Mouse (Mus musculus): ENCODE measurements around the gene Enkd1.

Enkd1 gene

DNA sequence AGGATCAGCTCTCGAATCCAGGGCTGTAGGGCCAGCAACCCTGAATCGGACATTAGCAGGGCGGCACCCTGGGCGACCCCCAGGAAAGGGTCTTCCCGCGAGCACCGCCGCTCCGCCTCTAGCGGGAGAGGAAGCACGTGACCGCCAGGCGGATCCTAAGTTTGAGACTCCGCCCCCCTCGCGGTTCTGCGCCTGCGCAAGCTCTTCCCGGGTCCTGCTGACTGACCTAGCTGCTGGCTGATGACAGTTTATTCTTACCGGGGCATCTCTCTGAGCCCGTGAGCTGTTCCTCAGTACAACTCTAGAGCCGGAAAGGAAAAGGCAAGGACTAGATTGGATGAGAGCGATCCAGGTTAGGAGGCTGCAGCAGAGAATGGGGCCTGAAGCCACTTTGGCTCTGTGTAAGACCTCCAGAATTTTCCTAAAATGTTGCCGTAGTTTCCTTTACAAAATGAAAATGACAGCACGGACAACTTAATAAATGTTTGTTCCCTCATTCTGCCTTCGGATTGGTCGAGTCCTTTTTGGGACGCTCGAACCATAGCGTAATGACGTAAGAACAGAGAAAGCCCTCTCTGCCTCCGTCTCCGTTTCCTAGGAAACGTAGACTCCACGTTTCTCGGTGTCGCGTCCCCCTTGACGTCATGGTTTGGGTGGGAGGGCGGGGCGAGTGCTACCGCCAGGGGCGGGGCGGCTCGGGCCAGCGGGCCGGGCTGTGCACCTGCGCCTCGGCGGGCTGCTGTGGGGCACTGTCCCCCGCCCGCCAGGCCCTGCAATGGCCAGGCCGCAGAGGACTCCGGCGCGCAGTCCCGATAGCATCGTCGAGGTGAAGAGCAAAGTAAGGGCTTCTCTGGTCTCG lies 6.8 kb downstream of the Enkd1 start, which contains the start of the genes Acd and Pard6a:
Gene Acd, minus strand, starts transcription at position 137 of the 859 bp plus-strand sequence.
Gene Pard6a, plus strand, starts transcription at position 183 of the 859 bp plus-strand sequence.
- DNase-seq (ENCODE audit: low spot score): peak; percentile 89

DNA sequence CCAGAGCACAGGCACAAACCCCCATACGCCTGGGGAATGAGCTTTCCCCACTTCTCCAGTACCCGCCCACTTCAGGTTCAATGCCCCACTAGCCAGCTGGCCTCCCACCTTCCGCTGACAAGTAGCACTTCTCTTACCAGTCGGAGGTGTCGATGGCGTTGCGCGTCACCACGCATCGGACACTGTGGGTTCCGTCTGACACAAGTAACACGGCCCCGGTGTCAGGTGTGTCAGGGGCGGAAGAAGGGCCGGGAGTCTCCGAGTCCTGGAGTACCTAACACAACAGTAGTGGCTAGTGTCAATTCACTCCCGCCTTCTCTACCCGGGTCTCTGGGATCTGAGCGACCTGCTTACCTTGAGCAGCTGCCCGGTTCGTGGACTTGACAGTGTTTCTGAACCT lies 7.4 kb downstream of the Enkd1 start:
- DNase-seq (ENCODE audit: low spot score): peak; percentile 37

DNA sequence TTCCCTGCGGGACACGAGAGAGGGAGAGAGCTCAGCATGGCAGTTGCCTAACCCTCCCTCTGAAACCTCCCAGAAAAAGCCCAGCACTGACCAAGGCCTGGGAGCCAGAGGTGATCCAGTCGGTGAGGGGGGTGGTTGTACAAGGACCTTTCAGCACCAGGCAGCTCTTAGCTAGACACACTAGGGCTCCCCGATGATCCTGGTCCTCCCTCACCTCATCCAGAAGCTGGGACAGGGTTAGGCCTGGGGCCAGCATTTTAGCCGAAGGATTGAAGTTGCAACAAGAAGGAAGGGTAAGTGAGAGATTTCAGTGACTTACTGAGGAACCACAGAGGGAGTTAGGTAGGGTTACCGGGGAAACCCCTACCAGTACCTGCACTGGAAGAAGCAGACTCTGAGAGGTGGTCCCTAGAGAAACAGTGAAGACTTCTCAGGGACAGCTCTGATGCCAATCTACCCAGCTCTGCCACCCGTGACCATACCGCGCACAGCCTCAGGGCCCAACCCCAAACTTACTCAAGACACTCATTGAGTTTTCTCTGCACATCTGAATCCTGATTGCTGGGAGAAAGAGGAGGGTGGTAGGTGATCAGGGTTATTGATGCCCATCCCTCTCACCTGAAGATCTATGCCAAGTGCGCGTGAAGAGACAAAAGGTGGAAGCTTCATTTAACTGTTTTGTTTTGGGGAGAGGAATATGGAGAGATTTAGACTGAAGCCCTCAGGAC lies 8.4 kb downstream of the Enkd1 start:
- DNase-seq (ENCODE audit: low spot score): no peak

DNA sequence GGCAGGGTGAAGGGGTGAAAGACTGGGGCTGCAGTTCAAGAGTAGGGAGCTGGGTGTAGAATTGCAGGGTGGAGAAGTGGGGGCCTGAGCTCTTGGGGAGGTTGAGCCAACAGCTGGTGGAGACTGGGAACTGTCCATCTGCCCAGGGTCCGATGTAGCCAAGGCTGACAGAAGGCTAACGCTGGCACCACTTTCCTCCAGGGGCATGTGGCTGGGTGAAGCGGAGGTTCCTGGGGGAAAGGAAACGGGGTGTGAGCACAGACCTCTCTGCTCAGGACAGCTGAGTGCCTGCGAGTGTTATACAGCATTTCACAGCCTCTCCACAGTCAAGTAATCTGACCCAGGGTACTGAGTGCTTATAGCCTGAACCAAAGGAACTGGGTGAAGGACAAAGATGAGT lies 9.3 kb downstream of the Enkd1 start:
- no peak for DNase-seq (ENCODE audit: low spot score)

DNA sequence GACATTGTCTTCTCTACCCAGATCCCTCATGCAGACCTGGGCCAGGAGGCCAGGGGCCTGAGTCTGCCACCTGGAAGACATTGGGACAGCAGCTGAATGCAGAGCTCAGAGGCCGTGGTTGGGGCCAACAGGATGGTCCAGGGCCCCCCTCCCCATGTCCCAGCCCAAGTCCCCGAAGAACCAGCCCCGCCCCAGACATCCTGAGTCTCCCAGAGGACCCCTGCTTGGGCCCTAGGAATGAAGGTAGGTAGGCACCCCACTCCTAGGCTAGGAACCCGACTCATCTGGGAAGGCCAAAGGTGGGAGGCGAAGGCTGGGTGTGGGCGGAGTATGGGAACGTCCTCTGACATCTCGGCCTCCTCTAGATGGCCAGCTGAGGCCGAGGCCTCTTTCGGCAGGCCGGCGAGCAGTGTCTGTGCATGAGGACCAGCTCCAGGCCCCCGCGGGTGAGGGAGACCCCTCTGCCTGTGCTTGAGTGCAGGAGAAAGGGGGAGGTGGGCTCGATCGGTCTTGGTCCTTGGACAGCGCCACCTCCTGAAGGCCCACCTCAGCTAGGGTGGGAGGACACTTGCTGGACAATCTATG lies 10.7 kb downstream of the Enkd1 start:
- DNase-seq (ENCODE audit: low spot score): no peak

DNA sequence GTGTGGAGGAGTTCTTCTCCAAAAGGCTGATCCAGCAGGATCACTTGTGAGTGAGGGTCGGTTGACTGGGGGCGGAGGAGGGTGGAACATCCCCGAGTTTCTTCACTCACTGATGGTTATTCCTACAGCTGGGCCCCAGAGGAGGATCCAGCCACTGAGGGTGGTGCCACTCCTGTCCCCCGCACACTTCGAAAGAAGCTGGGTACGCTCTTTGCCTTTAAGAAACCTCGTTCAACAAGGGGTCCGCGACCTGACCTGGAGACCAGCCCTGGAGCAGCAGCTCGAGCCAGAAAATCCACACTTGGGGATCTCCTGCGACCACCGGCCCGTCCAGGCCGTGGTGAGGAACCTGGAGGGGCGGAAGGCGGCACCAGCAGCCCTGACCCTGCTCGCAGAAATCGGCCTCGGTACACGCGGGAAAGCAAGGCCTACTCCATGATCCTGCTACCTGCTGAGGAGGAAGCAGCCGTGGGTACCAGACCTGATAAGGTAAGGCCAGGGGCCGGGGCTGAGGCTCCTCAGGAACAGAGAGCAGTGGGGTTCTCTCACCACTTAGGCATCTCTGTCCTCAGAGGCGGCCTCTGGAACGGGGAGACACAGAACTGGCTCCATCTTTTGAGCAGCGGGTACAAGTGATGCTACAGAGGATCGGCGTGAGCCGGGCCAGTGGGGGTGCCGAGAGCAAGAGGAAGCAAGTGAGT lies 12.8 kb downstream of the Enkd1 start:
- no peak for DNase-seq (ENCODE audit: low spot score)

DNA sequence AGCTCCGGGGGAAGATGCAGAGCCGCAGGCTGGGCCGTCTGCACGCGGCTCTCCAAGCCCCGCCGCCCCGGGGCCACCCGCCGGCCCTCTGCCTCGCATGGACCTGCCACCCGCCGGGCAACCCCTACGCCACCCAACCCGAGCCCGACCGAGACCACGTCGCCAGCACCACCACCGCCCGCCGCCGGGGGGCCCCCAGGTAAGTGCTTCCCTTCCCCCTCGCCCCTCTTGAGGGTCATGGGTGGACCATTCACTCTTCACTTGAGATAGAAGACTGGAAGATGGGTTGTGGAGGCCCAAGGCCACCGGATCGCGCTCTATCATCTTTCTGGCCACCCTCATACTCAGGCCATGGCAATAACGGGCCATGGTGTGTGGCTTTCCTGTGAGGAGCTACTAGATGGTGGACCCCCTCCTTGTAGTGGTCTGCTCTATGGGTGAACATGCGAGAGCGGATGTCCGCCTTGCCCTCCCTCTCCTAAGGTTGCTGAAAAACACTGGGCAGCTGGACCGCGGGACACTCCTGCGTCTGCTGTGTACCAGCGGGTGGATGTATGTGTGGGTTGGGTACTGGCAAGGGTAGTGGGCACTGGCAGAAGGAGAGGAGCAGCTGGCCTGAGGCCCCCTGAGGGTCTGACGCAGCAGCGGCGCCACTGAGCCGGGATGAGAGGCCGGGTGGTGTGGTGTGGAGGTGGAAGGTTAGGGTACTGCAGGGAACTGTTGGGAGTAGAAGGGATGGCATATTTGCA lies 13.8 kb downstream of the Enkd1 start:
- no peak for DNase-seq (ENCODE audit: low spot score)

DNA sequence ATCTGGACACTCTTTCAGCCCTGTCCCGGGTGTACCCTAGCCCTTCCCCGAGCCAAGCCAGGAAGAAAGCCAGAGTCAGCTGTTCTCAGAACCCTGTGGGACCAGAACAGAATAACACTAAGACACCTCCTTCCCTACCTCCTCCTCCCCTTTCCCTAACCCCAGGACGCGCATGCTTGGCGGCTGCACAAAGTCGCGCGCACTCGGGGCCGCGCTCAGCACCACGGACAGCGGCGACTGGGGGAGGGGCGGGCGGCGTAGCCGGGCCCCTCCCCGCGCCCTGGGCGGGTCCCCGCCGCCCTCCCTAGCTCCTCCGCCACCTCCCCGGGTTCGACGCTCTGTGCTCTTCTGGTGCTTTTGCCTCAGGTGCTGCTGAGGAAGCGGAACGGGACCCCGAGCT lies 14.4 kb downstream of the Enkd1 start:
- DNase-seq (ENCODE audit: low spot score): no peak

DNA sequence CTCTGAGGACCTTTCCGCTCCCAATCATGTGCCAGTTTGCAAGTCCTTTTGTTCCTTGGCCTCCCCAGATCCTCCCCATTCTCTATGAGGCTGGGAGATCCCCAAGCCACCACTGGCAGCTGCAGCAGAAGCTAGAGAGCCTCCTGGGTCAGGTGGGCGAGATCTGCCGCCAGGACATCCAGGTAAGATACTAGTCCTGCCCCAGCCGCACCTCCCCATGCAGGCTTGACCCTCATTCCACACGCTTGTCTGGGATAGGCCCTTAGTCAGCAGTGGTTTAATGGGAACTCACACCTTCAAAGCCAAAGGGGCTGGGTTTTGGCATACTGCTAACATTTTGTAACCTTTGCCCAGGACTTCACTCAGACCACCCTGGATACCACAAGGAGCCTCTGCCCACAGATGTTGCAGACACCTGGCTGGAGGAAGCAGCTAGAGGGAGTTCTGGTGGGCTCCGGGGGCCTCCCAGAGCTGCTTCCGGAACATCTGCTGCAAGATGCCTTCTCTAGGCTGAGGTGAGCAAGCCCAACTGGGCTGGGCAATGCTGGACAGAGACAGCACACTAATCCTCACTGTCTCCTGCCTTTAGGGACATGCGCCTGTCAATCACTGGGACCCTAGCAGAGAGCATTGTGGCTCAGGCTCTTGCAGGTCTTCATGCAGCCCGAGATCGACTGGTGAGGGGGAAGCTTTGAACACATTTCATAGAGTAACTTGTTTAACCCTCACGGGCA lies 15.4 kb downstream of the Enkd1 start:
- DNase-seq (ENCODE audit: low spot score): no peak

DNA sequence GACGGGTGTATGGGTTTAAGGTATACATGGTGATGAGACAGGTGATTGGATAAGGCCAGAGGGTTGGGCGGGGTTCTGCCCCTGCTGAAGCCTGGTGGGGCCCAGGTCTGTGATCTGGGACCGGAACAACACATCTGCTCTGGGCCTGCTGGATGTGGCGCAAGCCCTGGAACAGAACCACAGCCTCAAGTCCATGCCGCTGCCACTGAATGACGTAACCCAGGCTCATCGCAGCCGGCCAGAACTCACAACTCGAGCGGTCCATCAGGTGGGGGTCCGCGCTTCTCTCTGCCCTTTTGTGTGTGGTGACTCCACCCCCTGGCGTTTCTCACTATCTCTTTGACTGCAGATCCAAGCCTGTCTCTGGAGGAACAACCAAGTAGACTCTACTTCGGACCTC lies 17.0 kb downstream of the Enkd1 start:
- DNase-seq (ENCODE audit: low spot score): no peak

DNA sequence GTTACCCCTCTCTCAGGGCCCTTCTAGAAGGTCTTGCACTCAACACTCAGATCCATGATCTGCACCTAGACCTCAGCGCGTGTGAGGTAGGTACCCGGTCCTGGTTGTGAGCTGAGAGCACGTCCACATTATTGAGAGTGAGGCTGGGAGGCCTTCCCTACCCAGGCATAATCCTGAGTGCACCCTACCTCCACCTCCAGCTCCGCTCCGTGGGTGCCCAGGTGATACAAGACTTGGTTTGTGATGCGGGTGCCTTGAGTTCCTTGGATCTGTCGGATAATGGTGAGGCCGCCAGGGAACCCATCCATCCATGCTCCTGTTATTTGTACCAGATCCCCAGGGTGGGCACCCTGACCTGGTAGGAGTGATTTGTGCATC lies 18.0 kb downstream of the Enkd1 start:
- DNase-seq (ENCODE audit: low spot score): no peak

DNA sequence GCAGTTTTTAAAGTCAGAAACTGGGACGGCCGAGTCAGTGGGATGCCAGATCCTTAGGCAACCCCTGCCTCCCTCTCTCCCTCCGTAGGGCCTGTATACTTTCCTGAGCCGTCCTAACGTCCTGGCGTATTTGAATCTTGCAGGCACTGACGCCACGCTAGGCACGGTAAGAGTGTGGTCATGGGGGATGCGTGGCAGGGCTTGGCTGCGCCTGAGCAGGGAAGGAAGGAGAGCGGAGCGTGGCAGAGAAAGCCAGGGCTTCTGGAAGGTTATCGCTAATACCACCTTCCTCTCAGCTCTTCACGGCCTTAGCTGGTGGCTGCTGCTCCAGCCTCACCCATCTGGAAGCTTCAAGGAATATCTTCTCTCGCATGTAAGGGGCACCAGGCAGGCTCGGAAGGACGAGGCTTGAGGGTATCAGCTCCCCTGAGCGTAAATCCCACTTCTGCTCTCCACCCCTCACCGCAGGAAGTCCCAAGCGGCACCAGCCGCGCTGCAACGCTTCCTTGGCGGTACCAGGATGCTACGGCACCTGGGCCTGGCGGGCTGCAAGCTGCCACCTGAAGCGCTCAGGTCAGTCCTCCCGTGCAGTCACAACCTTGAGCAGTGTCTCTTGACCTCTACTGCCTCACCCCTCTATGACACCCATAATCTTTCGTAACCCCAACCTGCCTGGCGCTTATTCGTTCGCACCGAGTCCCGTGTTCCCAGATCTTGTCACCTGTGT lies 18.6 kb downstream of the Enkd1 start:
- no peak for DNase-seq (ENCODE audit: low spot score)

DNA sequence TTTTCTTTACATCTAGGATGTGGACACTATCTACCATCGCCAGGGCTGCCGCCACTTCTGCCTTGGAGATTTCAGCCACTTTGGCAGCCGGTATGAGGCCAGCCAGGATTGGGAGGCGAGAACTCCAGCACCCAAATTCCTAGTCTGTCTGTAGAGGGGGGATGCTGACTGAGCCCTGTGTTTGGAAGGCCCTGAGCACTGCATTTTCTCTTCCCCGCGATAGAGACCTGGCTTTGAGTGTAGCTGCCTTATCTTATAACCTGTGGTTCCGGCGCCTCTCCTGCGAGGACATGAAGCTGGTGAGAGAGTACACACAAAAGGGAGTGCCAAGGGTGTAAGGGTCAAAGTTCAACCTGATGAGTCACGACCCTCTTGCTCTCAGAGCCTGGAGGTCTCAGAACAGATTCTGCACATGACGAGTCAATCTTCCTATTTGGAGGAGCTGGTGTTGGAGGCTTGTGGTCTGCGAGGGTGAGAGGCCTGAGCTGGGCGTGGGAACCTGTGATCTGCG lies 19.7 kb downstream of the Enkd1 start:
- DNase-seq (ENCODE audit: low spot score): no peak

DNA sequence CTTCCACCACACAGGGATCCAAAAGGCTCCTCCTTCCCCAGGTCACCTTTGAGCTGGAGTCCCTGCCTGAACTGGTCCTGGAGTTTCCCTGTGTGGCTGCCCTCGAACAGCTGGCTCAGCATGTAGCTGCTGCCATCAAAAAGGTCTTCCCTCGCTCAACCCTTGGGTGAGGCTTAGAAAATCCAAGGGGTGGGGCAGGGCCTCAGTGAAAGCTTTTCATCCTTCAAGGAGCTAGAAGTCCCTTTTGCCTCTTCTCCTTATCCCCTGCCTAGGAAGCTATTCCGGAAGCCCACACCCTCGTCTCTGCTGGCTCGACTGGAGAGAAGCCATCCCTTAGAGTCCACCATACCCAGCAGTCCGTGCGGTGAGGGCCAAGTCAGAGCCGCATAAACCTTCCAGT lies 20.5 kb downstream of the Enkd1 start:
- DNase-seq (ENCODE audit: low spot score): no peak

DNA sequence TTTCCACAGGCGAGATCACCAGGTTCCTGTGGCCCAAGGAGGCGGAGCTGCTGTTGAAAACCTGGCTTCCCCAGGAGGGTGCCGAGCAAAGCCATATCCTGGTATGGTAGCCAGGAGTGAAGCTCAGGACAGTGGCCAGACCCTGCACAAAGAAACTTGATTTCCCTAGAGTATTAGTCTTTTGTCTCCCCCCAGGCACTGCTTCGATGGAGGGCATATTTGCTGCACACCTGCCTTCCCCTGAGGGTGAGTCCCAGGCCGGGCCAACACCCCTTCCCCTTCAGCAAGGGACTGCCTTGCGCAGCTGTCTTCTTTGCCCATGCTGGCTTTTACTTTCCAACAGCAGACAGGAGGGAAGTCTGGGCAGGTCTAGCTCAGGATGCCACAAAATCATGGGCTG lies 21.5 kb downstream of the Enkd1 start:
- DNase-seq (ENCODE audit: low spot score): no peak

DNA sequence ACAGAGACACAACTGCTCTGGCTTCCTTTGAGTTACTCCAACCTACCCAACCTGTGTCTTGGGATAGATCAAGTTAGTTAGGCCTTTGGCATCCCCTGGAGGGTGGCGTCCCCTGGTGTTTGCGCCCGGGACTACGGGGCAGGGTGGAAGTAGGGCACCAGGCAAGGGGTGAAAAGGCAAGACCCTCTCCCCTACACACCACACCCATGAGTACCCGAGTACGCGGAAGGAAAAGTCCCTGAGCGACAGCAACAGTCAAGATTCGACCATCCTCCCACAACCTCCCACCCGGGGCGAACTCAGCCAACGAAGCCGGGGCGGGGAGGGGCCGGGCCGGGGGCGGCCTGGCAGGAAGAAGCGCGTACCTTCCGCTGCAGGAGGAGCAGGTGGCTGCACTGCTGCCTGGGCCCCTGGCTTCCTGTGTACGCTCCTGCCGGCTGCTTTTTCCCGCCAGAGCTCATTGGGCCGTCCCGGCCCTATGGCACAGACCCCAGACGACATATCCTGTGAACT lies 22.2 kb downstream of the Enkd1 start, which contains the start of gene Carmil2:
Gene Carmil2, plus strand, starts transcription at position 479 of the 513 bp plus-strand sequence.
- DNase-seq (ENCODE audit: low spot score): no peak

DNA sequence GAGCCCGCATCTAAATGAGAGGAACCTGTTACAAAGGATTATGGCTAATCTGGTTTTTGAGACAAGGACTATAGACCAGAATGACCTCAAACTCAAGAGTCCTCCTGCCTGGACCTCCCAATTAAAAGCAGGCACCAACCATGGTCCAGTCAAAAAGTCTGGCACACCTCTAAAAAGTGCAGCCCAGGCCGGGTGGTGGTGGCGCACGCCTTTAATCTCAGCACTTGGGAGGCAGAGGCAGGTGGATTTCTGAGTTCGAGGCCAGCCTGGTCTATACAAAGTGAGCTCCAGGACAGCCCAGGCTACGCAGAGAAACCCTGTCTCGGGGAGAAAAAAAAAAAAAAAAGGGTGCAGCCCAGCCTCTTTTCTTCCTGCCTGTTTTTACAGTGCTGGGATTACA lies 22.7 kb downstream of the Enkd1 start:
- DNase-seq (ENCODE audit: low spot score): no peak

DNA sequence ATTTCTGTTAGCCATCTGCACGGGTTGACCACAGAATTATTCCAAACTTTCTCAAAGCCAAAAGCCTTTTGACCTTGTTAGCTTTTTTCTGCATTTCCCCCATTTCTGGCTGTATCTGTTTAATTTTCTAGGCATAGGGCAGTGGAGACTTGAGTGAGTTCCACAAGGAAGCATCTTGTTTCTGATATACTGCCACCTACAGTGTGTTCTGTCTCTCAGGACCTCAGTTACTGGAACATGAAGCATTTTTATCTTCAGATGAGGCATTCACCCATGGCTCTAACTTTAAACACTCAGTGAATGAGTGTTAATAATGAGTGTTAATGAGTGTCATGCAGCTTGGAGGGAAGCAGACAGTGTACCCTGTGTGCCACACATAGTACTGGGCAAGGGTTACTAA lies 30.1 kb downstream of the Enkd1 start:
- DNase-seq (ENCODE audit: low spot score): no peak

DNA sequence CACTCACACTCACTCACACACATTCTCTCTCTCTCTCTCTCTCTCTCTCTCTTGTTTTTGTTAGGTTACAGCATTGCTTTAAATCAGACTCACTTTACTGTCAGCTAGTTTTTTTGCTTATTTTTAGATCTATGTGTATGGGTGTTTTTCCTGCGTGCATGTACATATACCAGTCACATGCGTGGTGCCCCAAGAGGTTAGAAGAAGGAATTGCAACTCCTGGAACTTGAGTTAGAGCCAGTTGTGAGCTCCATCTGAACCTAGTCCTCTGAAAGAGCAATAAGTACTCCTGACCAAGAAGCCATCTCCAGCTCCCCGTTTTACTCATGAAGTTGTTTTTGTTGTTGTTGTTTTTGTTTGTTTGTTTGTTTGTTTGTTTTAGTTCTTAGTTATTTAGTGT lies 46.8 kb downstream of the Enkd1 start:
- no peak for DNase-seq (ENCODE audit: low spot score)

DNA sequence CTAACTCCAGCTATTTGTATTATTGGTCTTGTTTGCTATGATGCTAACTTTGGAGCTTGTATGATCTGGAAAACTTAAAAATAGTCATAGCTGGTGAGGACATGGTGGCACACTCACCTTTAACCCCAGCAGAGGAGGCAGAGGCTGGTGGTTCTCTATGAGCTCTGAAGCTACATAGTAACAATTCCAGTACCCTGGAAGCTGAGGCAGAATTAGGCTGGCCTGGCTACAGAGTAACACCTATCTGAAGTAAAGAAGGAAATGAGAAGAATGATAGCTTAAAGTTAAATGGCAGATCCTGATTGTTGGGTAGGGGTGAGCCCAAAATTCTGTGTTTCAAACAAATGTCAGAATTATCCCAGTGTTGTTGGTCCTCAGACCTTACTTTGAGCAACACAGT lies 50.4 kb downstream of the Enkd1 start:
- DNase-seq (ENCODE audit: low spot score): no peak
